In the genomic region with DNA sequence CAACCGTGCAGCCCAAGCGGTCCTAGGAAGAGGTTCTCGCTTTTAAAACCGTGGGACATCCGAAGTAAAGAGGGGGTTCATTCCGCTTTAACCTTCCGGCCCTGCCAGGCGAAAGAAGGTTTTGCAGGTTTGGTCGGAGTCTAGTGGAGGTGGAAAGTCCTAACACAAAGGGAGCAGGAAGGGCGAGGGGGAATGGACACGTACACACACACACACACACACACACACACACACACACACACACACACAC, we compare ENCODE assay signal across 8 mouse cellular contexts. TPM values are rescaled to one million over a fixed set of nuclear protein-coding genes. Genes with fewer than 3 reads are reported as not detected.
DNase-seq lines count a peak whose midpoint lies in the region; ATAC-seq and TF ChIP-seq lines count a peak whose summit lies in the region.
"Had no signal": no experiment of that assay in that cellular context is flagged by ENCODE, and none has a peak within 500 bp of the region (broad histone marks: within the 10 kb centered on the region; RNA-seq: fewer than 3 reads in every experiment).

No protein-coding gene starts in this region.

- H3K9ac ChIP-seq in heart, postnatal 0 days (replicated peaks; ENCODE audit: low read depth, low read length): no peak overlapping the region
- H3K9ac ChIP-seq in hindbrain, embryonic 16.5 days (ENCODE audit: low read depth, low read length): no peak overlapping the region; the same call in 1 of the 2 replicates

- no peak for TF ChIP-seq CTCF in heart, postnatal 0 days (IDR thresholded peaks at IDR 0.05; ENCODE audit: low read depth)
- no peak for TF ChIP-seq CTCF in E14TG2a.4 (conservative IDR thresholded peaks at IDR 0.05; ENCODE audit: low read length)

- no peak for ATAC-seq in heart, postnatal 0 days (ENCODE audit: insufficient read depth, low read depth)
- no peak for ATAC-seq in hindbrain, embryonic 16.5 days

- H3K36me3 ChIP-seq in heart, postnatal 0 days (replicated peaks; ENCODE audit: control insufficient read depth, insufficient read depth, low read length): no peaks in the 10 kb centered on the region
- H3K36me3 ChIP-seq in E14TG2a.4 (ENCODE audit: insufficient read depth, low read length): no peaks in the 10 kb centered on the region
- H3K36me3 ChIP-seq in hindbrain, embryonic 16.5 days (ENCODE audit: control insufficient read depth, insufficient read depth, low read length): no peaks in the 10 kb centered on the region

- H3K27me3 ChIP-seq in heart, postnatal 0 days (ENCODE audit: control insufficient read depth, insufficient read depth, low read length): peaks cover 66% of the 10 kb centered on the region
- H3K27me3 ChIP-seq in E14TG2a.4 (ENCODE audit: insufficient read depth, low read length): peaks cover 99% of the 10 kb centered on the region
- H3K27me3 ChIP-seq in hindbrain, embryonic 16.5 days (replicated peaks; ENCODE audit: control insufficient read depth, insufficient read depth, low read length): peaks cover 37% of the 10 kb centered on the region

- no peak for TF ChIP-seq EP300 in heart, postnatal 0 days (IDR thresholded peaks at IDR 0.05; ENCODE audit: low read depth)

- no peak overlapping the region for H3K27ac ChIP-seq in heart, postnatal 0 days (ENCODE audit: low read depth)
- H3K27ac ChIP-seq in brown adipose tissue, adult 24 weeks (replicated peaks; ENCODE audit: low read depth, low read length): no peak overlapping the region
- H3K27ac ChIP-seq in hindbrain, embryonic 16.5 days (ENCODE audit: low read depth, low read length): no peak overlapping the region

- no peak overlapping the region; the same call in 1 of the 2 replicates for H3K4me2 ChIP-seq in heart, postnatal 0 days (ENCODE audit: low read depth, low read length)
- H3K4me2 ChIP-seq in hindbrain, embryonic 16.5 days (ENCODE audit: low read length): peak overlapping the region; percentile 47

- H3K4me1 ChIP-seq in heart, postnatal 0 days (ENCODE audit: control insufficient read depth, insufficient read depth): peaks cover 48% of the 10 kb centered on the region
- H3K4me1 ChIP-seq in E14TG2a.4 (replicated peaks; ENCODE audit: low read depth, low read length): peaks cover 49% of the 10 kb centered on the region
- H3K4me1 ChIP-seq in brown adipose tissue, adult 24 weeks (ENCODE audit: control insufficient read depth, insufficient read depth, insufficient read length, low read length): peaks cover 66% of the 10 kb centered on the region
- H3K4me1 ChIP-seq in hindbrain, embryonic 16.5 days (ENCODE audit: control insufficient read depth, insufficient read depth, low read depth, low read length): peaks cover 65% of the 10 kb centered on the region

- H3K4me3 ChIP-seq in heart, postnatal 0 days (ENCODE audit: low read depth, low read length): peak overlapping the region; percentile 39
- 0 out of 2 replicates have a peak overlapping the region, but pooled peaks have one; percentile 60 for H3K4me3 ChIP-seq in E14TG2a.4 (replicated peaks; ENCODE audit: low read length)
- peak overlapping the region; percentile 56 for H3K4me3 ChIP-seq in brown adipose tissue, adult 24 weeks (ENCODE audit: insufficient read depth, low read depth, low read length)
- no peak overlapping the region for H3K4me3 ChIP-seq in hindbrain, embryonic 16.5 days (ENCODE audit: low read length)

- DNase-seq in heart, postnatal 0 days (ENCODE audit: low spot score): no peak
- DNase-seq in heart, postnatal 10 days: no peak
- no peak for DNase-seq in retina, embryonic 14.5 days (ENCODE audit: low spot score)
- DNase-seq in cerebellum, adult 18-20 months: no peak
- DNase-seq: kidney, postnatal 4 days had no signal

- intact Hi-C loops in heart, postnatal 10 days (cut with DNase I): no loop called here

- no peaks in the 10 kb centered on the region for H3K9me3 ChIP-seq in heart, postnatal 0 days (replicated peaks; ENCODE audit: control insufficient read depth, low read length)
- H3K9me3 ChIP-seq in E14TG2a.4 (ENCODE audit: low read length): no peaks in the 10 kb centered on the region
- H3K9me3 ChIP-seq in hindbrain, embryonic 16.5 days (ENCODE audit: control insufficient read depth, low read length): no peaks in the 10 kb centered on the region

- WGBS in heart, postnatal 0 days: 21% methylated on average over 11 of the region's 11 CpGs
- WGBS in hindbrain, embryonic 16.5 days: 18% methylated on average over 11 of the region's 11 CpGs

RNA-seq across cellular contexts. Expression of gene Nfix, which starts 14.7 kb away (rescaled TPM):
- total RNA-seq in heart, postnatal 0 days (2014; rRNA removed; ENCODE audit: low replicate concordance): 41.9 and 48.5 TPM in 2 replicates
- polyA plus RNA-seq in heart, postnatal 0 days (2015; fragmentation: Nextera tagmentation; extraction: Ambion mirVana): 18.2 TPM in 2 replicates
- total RNA-seq in heart, postnatal 10 days (2021): 100 to 1,000 TPM; 256 to 266 TPM
- 74.6 and 78.4 TPM in 2 replicates for polyA plus RNA-seq in brown adipose tissue, adult 24 weeks (2012; ENCODE audit: insufficient read depth, insufficient read length, missing spikeins)
- 94.3 and 109 TPM in 2 replicates for polyA plus RNA-seq in hindbrain, embryonic 16.5 days (2015; fragmentation: Nextera tagmentation; extraction: Ambion mirVana)

RNA-seq across cellular contexts. Expression of gene Dand5, which starts 37.2 kb away (rescaled TPM):
- 2.1 and 15.4 TPM in 2 replicates for total RNA-seq in heart, postnatal 0 days (2014; rRNA removed; ENCODE audit: low replicate concordance)
- polyA plus RNA-seq in heart, postnatal 0 days (2015; fragmentation: Nextera tagmentation; extraction: Ambion mirVana): 6.2 and 8.0 TPM in 2 replicates
- 1 to 10 TPM; 3.1 to 3.8 TPM for total RNA-seq in heart, postnatal 10 days (2021)
- 7.2 and 9.4 TPM in 2 replicates for polyA plus RNA-seq in brown adipose tissue, adult 24 weeks (2012; ENCODE audit: insufficient read depth, insufficient read length, missing spikeins)
- 15.4 and 17.1 TPM in 2 replicates for polyA plus RNA-seq in hindbrain, embryonic 16.5 days (2015; fragmentation: Nextera tagmentation; extraction: Ambion mirVana)

RNA-seq across cellular contexts. Expression of gene Gadd45gip1, which starts 45.9 kb away (rescaled TPM):
- 47.1 and 49.8 TPM in 2 replicates for total RNA-seq in heart, postnatal 0 days (2014; rRNA removed; ENCODE audit: low replicate concordance)
- 48.1 and 50.0 TPM in 2 replicates for polyA plus RNA-seq in heart, postnatal 0 days (2015; fragmentation: Nextera tagmentation; extraction: Ambion mirVana)
- total RNA-seq in heart, postnatal 10 days (2021): 10 to 100 TPM; 23.7 to 25.0 TPM
- 32.2 and 37.2 TPM in 2 replicates for polyA plus RNA-seq in brown adipose tissue, adult 24 weeks (2012; ENCODE audit: insufficient read depth, insufficient read length, missing spikeins)
- polyA plus RNA-seq in hindbrain, embryonic 16.5 days (2015; fragmentation: Nextera tagmentation; extraction: Ambion mirVana): 40.6 and 40.7 TPM in 2 replicates

RNA-seq across cellular contexts. Expression of gene Rad23a, which starts 55.0 kb away (rescaled TPM):
- total RNA-seq in heart, postnatal 0 days (2014; rRNA removed; ENCODE audit: low replicate concordance): 89.2 and 126 TPM in 2 replicates
- polyA plus RNA-seq in heart, postnatal 0 days (2015; fragmentation: Nextera tagmentation; extraction: Ambion mirVana): 111 and 125 TPM in 2 replicates
- 10 to 100 TPM; 77.8 to 88.5 TPM for total RNA-seq in heart, postnatal 10 days (2021)
- 73.3 and 79.3 TPM in 2 replicates for polyA plus RNA-seq in brown adipose tissue, adult 24 weeks (2012; ENCODE audit: insufficient read depth, insufficient read length, missing spikeins)
- 78.2 and 95.4 TPM in 2 replicates for polyA plus RNA-seq in hindbrain, embryonic 16.5 days (2015; fragmentation: Nextera tagmentation; extraction: Ambion mirVana)
